Mouse (Mus musculus): ENCODE data around the gene Tmem117.

- TF ChIP-seq POLR2A (IDR thresholded peaks at IDR 0.05; ENCODE audit: borderline replicate concordance, extremely low read depth, low read depth, low read length): no peak
- no peak for TF ChIP-seq CTCF (IDR thresholded peaks at IDR 0.05; ENCODE audit: insufficient read depth, low read length)
Observed at GRCm38 (mm10) chr15:94776119-94777069, 147.4 kb downstream of the Tmem117 start.
